Mouse (Mus musculus): Measurements from ENCODE around the gene Mettl6. TPM values are rescaled to one million over a fixed set of nuclear protein-coding genes. Genes with fewer than 3 reads are reported as not detected.

The Mettl6 gene
- polyA plus RNA-seq (2015; fragmentation: Nextera tagmentation; extraction: Ambion mirVana) = 54.5 and 60.7 TPM in 2 replicates

- WGBS = under 1% methylated on average over 49 of the region's 49 CpGs
- H3K36me3 ChIP-seq (ENCODE audit: insufficient read depth, low read length) = peaks cover 15% of the 10 kb centered on the region; the same call in 1 of the 2 replicates
Measured at GRCm38 (mm10) chr14:31494975-31495455, at the start of gene Mettl6. Gene Mettl6 (minus strand): TSS chr14:31495040.

GRCm38 (mm10) chr14:31543885-31544442 is 49.1 kb upstream of the Mettl6 start:
- no peak for ATAC-seq (ENCODE audit: low FRiP score, low TSS enrichment)
- 71% methylated on average over 11 of the region's 11 CpGs for WGBS
- H3K4me2 ChIP-seq (replicated peaks; ENCODE audit: low read depth, low read length) = no peak overlapping the region
- H3K4me1 ChIP-seq (ENCODE audit: insufficient read depth, low read length) = peaks cover 8% of the 10 kb centered on the region; the same call in 1 of the 2 replicates
- H3K27me3 ChIP-seq (ENCODE audit: insufficient read depth, low read length) = no peaks in the 10 kb centered on the region
- H3K27ac ChIP-seq (ENCODE audit: low read length) = no peak overlapping the region
- no peak overlapping the region for H3K9ac ChIP-seq (replicated peaks; ENCODE audit: low read length)
- H3K36me3 ChIP-seq (ENCODE audit: insufficient read depth, low read length) = no peaks in the 10 kb centered on the region
- H3K4me3 ChIP-seq (ENCODE audit: low read length) = no peak overlapping the region
- no peaks in the 10 kb centered on the region for H3K9me3 ChIP-seq (ENCODE audit: low read length)

More at GRCm38 (mm10) chr14:31494975-31495455, at the start of gene Mettl6:
- H3K27me3 ChIP-seq (ENCODE audit: insufficient read depth, low read length) = no peaks in the 10 kb centered on the region
- peak within 1 kb of the TSS; percentile 94 for H3K4me2 ChIP-seq (replicated peaks; ENCODE audit: low read depth, low read length)
- peaks cover 30% of the 10 kb centered on the region for H3K4me1 ChIP-seq (ENCODE audit: insufficient read depth, low read length)
- H3K4me3 ChIP-seq (ENCODE audit: low read length) = peak within 1 kb of the TSS; percentile 94
- ATAC-seq (ENCODE audit: low FRiP score, low TSS enrichment) = peak; percentile 95
- peak within 1 kb of the TSS; percentile 94 for H3K9ac ChIP-seq (replicated peaks; ENCODE audit: low read length)
- peak within 1 kb of the TSS; percentile 87 for H3K27ac ChIP-seq (ENCODE audit: low read length)
- no peaks in the 10 kb centered on the region for H3K9me3 ChIP-seq (ENCODE audit: low read length)

GRCm38 (mm10) chr14:31537298-31537697 is 42.5 kb upstream of the Mettl6 start:
- Histone ChIP-seq H3K9ac (replicated peaks; ENCODE audit: low read length) (no peak overlapping the region), H3K4me1 (ENCODE audit: insufficient read depth, low read length) (peaks cover 6% of the 10 kb centered on the region), H3K9me3 (ENCODE audit: low read length) (no peaks in the 10 kb centered on the region), H3K4me2 (replicated peaks; ENCODE audit: low read depth, low read length) (no peak overlapping the region), H3K36me3 (ENCODE audit: insufficient read depth, low read length) (no peaks in the 10 kb centered on the region), H3K27ac (ENCODE audit: low read length) (peak overlapping the region; percentile 0; the same call in 1 of the 2 replicates), H3K27me3 (ENCODE audit: insufficient read depth, low read length) (no peaks in the 10 kb centered on the region), H3K4me3 (ENCODE audit: low read length) (no peak overlapping the region)
- no peak for ATAC-seq (ENCODE audit: low FRiP score, low TSS enrichment)
- WGBS = 60% methylated on average over 6 of the region's 6 CpGs

GRCm38 (mm10) chr14:31532656-31533055 is 37.8 kb upstream of the Mettl6 start:
- ATAC-seq (ENCODE audit: low FRiP score, low TSS enrichment) = no peak
- H3K9me3 ChIP-seq (ENCODE audit: low read length) = no peaks in the 10 kb centered on the region
- H3K4me3 ChIP-seq (ENCODE audit: low read length) = no peak overlapping the region
- no peaks in the 10 kb centered on the region for H3K36me3 ChIP-seq (ENCODE audit: insufficient read depth, low read length)
- 61% methylated on average over 3 of the region's 3 CpGs for WGBS
- peak overlapping the region; percentile 7; the same call in 1 of the 2 replicates for H3K27ac ChIP-seq (ENCODE audit: low read length)
- H3K4me1 ChIP-seq (ENCODE audit: insufficient read depth, low read length) = peaks cover 13% of the 10 kb centered on the region
- H3K9ac ChIP-seq (replicated peaks; ENCODE audit: low read length) = no peak overlapping the region
- H3K27me3 ChIP-seq (ENCODE audit: insufficient read depth, low read length) = no peaks in the 10 kb centered on the region
- H3K4me2 ChIP-seq (replicated peaks; ENCODE audit: low read depth, low read length) = no peak overlapping the region

GRCm38 (mm10) chr14:31531506-31532148 is 36.8 kb upstream of the Mettl6 start:
- H3K4me2 ChIP-seq (replicated peaks; ENCODE audit: low read depth, low read length) = no peak overlapping the region
- no peaks in the 10 kb centered on the region for H3K27me3 ChIP-seq (ENCODE audit: insufficient read depth, low read length)
- H3K4me3 ChIP-seq (ENCODE audit: low read length) = no peak overlapping the region
- no peaks in the 10 kb centered on the region for H3K9me3 ChIP-seq (ENCODE audit: low read length)
- H3K4me1 ChIP-seq (ENCODE audit: insufficient read depth, low read length) = 0 out of 2 replicates have a peak, but pooled peaks cover 8% of the 10 kb centered on the region
- peak overlapping the region; percentile 69; the same call in 1 of the 2 replicates for H3K27ac ChIP-seq (ENCODE audit: low read length)
- H3K9ac ChIP-seq (replicated peaks; ENCODE audit: low read length) = no peak overlapping the region
- 0 out of 2 replicates have a peak, but pooled peaks have one; percentile 59 for ATAC-seq (ENCODE audit: low FRiP score, low TSS enrichment)
- WGBS = 42% methylated on average over 12 of the region's 12 CpGs
- no peaks in the 10 kb centered on the region for H3K36me3 ChIP-seq (ENCODE audit: insufficient read depth, low read length)

GRCm38 (mm10) chr14:31530847-31531246 is 36.0 kb upstream of the Mettl6 start:
- H3K9me3 ChIP-seq (ENCODE audit: low read length) = no peaks in the 10 kb centered on the region
- peak overlapping the region; percentile 69; the same call in 1 of the 2 replicates for H3K27ac ChIP-seq (ENCODE audit: low read length)
- 72% methylated on average over 4 of the region's 4 CpGs for WGBS
- H3K4me2 ChIP-seq (replicated peaks; ENCODE audit: low read depth, low read length) = no peak overlapping the region
- H3K36me3 ChIP-seq (ENCODE audit: insufficient read depth, low read length) = no peaks in the 10 kb centered on the region
- no peaks in the 10 kb centered on the region for H3K27me3 ChIP-seq (ENCODE audit: insufficient read depth, low read length)
- 0 out of 2 replicates have a peak, but pooled peaks cover 8% of the 10 kb centered on the region for H3K4me1 ChIP-seq (ENCODE audit: insufficient read depth, low read length)
- H3K9ac ChIP-seq (replicated peaks; ENCODE audit: low read length) = no peak overlapping the region
- no peak overlapping the region for H3K4me3 ChIP-seq (ENCODE audit: low read length)
- ATAC-seq (ENCODE audit: low FRiP score, low TSS enrichment) = no peak

GRCm38 (mm10) chr14:31525040-31525810 is 30.4 kb upstream of the Mettl6 start:
- no peaks in the 10 kb centered on the region for H3K9me3 ChIP-seq (ENCODE audit: low read length)
- WGBS = 76% methylated on average over 7 of the region's 7 CpGs
- no peak for ATAC-seq (ENCODE audit: low FRiP score, low TSS enrichment)

GRCm38 (mm10) chr14:31521318-31521717 is 26.5 kb upstream of the Mettl6 start:
- Histone ChIP-seq H3K4me3 (ENCODE audit: low read length) (no peak overlapping the region), H3K27me3 (ENCODE audit: insufficient read depth, low read length) (no peaks in the 10 kb centered on the region), H3K9me3 (ENCODE audit: low read length) (no peaks in the 10 kb centered on the region), H3K36me3 (ENCODE audit: insufficient read depth, low read length) (no peaks in the 10 kb centered on the region), H3K4me1 (ENCODE audit: insufficient read depth, low read length) (peaks cover 3% of the 10 kb centered on the region; the same call in 1 of the 2 replicates), H3K4me2 (replicated peaks; ENCODE audit: low read depth, low read length) (no peak overlapping the region), H3K27ac (ENCODE audit: low read length) (no peak overlapping the region), H3K9ac (replicated peaks; ENCODE audit: low read length) (no peak overlapping the region)
- WGBS = 50% methylated on average over 2 of the region's 2 CpGs
- ATAC-seq (ENCODE audit: low FRiP score, low TSS enrichment) = no peak

More at GRCm38 (mm10) chr14:31525040-31525810, 30.4 kb upstream of the Mettl6 start:
- Histone ChIP-seq H3K4me3 (ENCODE audit: low read length) (no peak overlapping the region), H3K4me1 (ENCODE audit: insufficient read depth, low read length) (no peaks in the 10 kb centered on the region), H3K9ac (replicated peaks; ENCODE audit: low read length) (no peak overlapping the region), H3K27me3 (ENCODE audit: insufficient read depth, low read length) (no peaks in the 10 kb centered on the region), H3K36me3 (ENCODE audit: insufficient read depth, low read length) (no peaks in the 10 kb centered on the region), H3K4me2 (replicated peaks; ENCODE audit: low read depth, low read length) (no peak overlapping the region), H3K27ac (ENCODE audit: low read length) (no peak overlapping the region)

- H3K36me3 ChIP-seq (ENCODE audit: insufficient read depth, low read length) = no peaks in the 10 kb centered on the region
- WGBS = 37% methylated on average over 3 of the region's 3 CpGs
- H3K4me3 ChIP-seq (ENCODE audit: low read length) = no peak overlapping the region
- H3K27me3 ChIP-seq (ENCODE audit: insufficient read depth, low read length) = no peaks in the 10 kb centered on the region
- ATAC-seq (ENCODE audit: low FRiP score, low TSS enrichment) = peak; percentile 63; the same call in 1 of the 2 replicates
- H3K4me1 ChIP-seq (ENCODE audit: insufficient read depth, low read length) = peaks cover 3% of the 10 kb centered on the region; the same call in 1 of the 2 replicates
- peaks cover 10% of the 10 kb centered on the region; the same call in 1 of the 2 replicates for H3K9me3 ChIP-seq (ENCODE audit: low read length)
- no peak overlapping the region for H3K9ac ChIP-seq (replicated peaks; ENCODE audit: low read length)
- H3K4me2 ChIP-seq (replicated peaks; ENCODE audit: low read depth, low read length) = no peak overlapping the region
- no peak overlapping the region for H3K27ac ChIP-seq (ENCODE audit: low read length)
Measured at GRCm38 (mm10) chr14:31519165-31519564, 24.3 kb upstream of the Mettl6 start.
